Comparison of ENCODE assay signal across 25 mouse cellular contexts in the genomic region with DNA sequence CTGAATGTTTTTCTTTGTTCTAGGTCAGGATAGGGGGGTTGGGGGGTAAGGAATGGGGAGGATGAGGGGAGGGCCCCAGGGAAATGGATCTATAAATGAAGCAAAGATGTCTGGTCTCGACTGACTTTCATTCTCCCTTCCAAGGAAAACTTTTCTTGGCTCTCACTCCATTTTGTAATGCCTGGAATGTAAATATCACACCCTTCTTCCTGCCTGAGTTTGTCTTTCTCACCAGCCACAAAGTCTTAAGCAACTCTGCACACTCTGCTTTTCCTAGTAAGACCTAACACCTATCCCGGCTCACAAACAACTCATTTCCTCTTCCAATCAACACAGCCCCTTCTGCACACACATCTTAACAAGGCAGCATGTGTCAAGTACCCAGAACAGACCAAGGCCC. TPM values are rescaled to one million over a fixed set of nuclear protein-coding genes. Genes with fewer than 3 reads are reported as not detected.
A peak's percentile ranks its signal among the peaks of the same experiment; 100 is the strongest.
DNase-seq lines count a peak whose midpoint lies in the region; ATAC-seq and TF ChIP-seq lines count a peak whose summit lies in the region.
"Had no signal": no experiment of that assay in that cellular context is flagged by ENCODE, and none has a peak within 500 bp of the region (broad histone marks: within the 10 kb centered on the region; RNA-seq: fewer than 3 reads in every experiment).

No protein-coding gene starts in this region.

- H3K4me2 ChIP-seq in embryonic facial prominence, embryonic 14.5 days (ENCODE audit: low read depth, low read length) = no peak overlapping the region
- no peak overlapping the region for H3K4me2 ChIP-seq in kidney, postnatal 0 days (ENCODE audit: low read length)
- H3K4me2 ChIP-seq: hindbrain, embryonic 15.5 days; neural tube, embryonic 15.5 days had no signal

- H3K4me1 ChIP-seq in embryonic facial prominence, embryonic 14.5 days (ENCODE audit: control insufficient read depth, insufficient read depth, low read length) = peaks cover 32% of the 10 kb centered on the region
- H3K4me1 ChIP-seq in embryonic facial prominence, embryonic 10.5 days = peaks cover 43% of the 10 kb centered on the region
- H3K4me1 ChIP-seq in kidney, postnatal 0 days (replicated peaks; ENCODE audit: insufficient read depth, low read length) = peaks cover 5% of the 10 kb centered on the region; the same call in 1 of the 2 replicates

- no peak overlapping the region for H3K9ac ChIP-seq in embryonic facial prominence, embryonic 14.5 days (ENCODE audit: low read depth, low read length)
- H3K9ac ChIP-seq in kidney, postnatal 0 days (ENCODE audit: low read depth, low read length) = no peak overlapping the region
- H3K9ac ChIP-seq: hindbrain, embryonic 15.5 days; liver, embryonic 14.5 days; neural tube, embryonic 15.5 days had no signal

- H3K36me3 ChIP-seq in embryonic facial prominence, embryonic 14.5 days (ENCODE audit: control insufficient read depth, insufficient read depth, low read length) = no peaks in the 10 kb centered on the region
- no peaks in the 10 kb centered on the region for H3K36me3 ChIP-seq in embryonic facial prominence, embryonic 10.5 days (replicated peaks)
- H3K36me3 ChIP-seq in kidney, postnatal 0 days (ENCODE audit: insufficient read depth, low read length) = no peaks in the 10 kb centered on the region
- H3K36me3 ChIP-seq: G1E; hindbrain, embryonic 15.5 days; neural tube, embryonic 15.5 days had no signal

- H3K27me3 ChIP-seq in embryonic facial prominence, embryonic 14.5 days (replicated peaks; ENCODE audit: control insufficient read depth, insufficient read depth, low read length) = no peaks in the 10 kb centered on the region
- H3K27me3 ChIP-seq in embryonic facial prominence, embryonic 10.5 days (replicated peaks; ENCODE audit: low read depth, poor library complexity, severe bottlenecking) = no peaks in the 10 kb centered on the region
- H3K27me3 ChIP-seq in kidney, postnatal 0 days (ENCODE audit: insufficient read depth, low read length) = no peaks in the 10 kb centered on the region
- H3K27me3 ChIP-seq: hindbrain, embryonic 15.5 days; neural tube, embryonic 15.5 days had no signal

- no peaks in the 10 kb centered on the region for H3K9me3 ChIP-seq in embryonic facial prominence, embryonic 14.5 days (ENCODE audit: control insufficient read depth, low read length)
- H3K9me3 ChIP-seq in embryonic facial prominence, embryonic 10.5 days = no peaks in the 10 kb centered on the region
- H3K9me3 ChIP-seq in kidney, postnatal 0 days (replicated peaks; ENCODE audit: low read length) = no peaks in the 10 kb centered on the region
- H3K9me3 ChIP-seq: hindbrain, embryonic 15.5 days; neural tube, embryonic 15.5 days had no signal

- peak; percentile 82 for DNase-seq in embryonic facial prominence, embryonic 14.5 days (ENCODE audit: low spot score)
- no peak for DNase-seq in embryonic facial prominence, embryonic 10.5 days (ENCODE audit: low spot score)
- peak; percentile 57 for DNase-seq in kidney, postnatal 0 days (ENCODE audit: low spot score)
- DNase-seq in kidney, adult 8-10 months = no peak
- DNase-seq in lung, postnatal 14 days = peak; percentile 9
- no peak for DNase-seq in frontal cortex, adult 2 months (ENCODE audit: extremely low spot score in 1 of 2, low spot score in 1 of 2)
- DNase-seq in adrenal gland, postnatal 10 days = no peak
- DNase-seq in embryo, embryonic 11 days = no peak
- DNase-seq: cerebellum, postnatal 10 days; gastrocnemius, adult 2 months; heart, adult 11 months; kidney, adult 9 months; midbrain, embryonic 14.5 days; thymus, postnatal 25 days had no signal

- 28% methylated on average over 2 of the region's 2 CpGs for WGBS in embryonic facial prominence, embryonic 14.5 days
- 48% methylated on average over 2 of the region's 2 CpGs for WGBS in embryonic facial prominence, embryonic 10.5 days
- 14% methylated on average over 2 of the region's 2 CpGs for WGBS in kidney, postnatal 0 days

- no peak overlapping the region for H3K4me3 ChIP-seq in embryonic facial prominence, embryonic 14.5 days (ENCODE audit: low read depth, low read length)
- H3K4me3 ChIP-seq in embryonic facial prominence, embryonic 10.5 days = no peak overlapping the region
- H3K4me3 ChIP-seq in kidney, postnatal 0 days (replicated peaks; ENCODE audit: low read depth, low read length) = no peak overlapping the region
- H3K4me3 ChIP-seq: erythroblast, embryonic 14.5 days; gastrocnemius, adult 2 months; hindbrain, embryonic 15.5 days; myocyte; neural tube, embryonic 15.5 days had no signal

- no peak for ATAC-seq in embryonic facial prominence, embryonic 14.5 days (ENCODE audit: low read depth)
- no peak for ATAC-seq in kidney, postnatal 0 days (replicated peaks; ENCODE audit: low FRiP score, low read depth)
- ATAC-seq: CD4-positive, CD25-positive, alpha-beta regulatory T cell, adult 4 months; forebrain, embryonic 16.5 days had no signal

- no peak for TF ChIP-seq CTCF in kidney, postnatal 0 days (IDR thresholded peaks at IDR 0.05; ENCODE audit: low read depth)

- 0 out of 2 replicates have a peak overlapping the region, but pooled peaks have one; percentile 35 for H3K27ac ChIP-seq in embryonic facial prominence, embryonic 14.5 days (replicated peaks; ENCODE audit: low read depth, low read length)
- H3K27ac ChIP-seq in embryonic facial prominence, embryonic 10.5 days (replicated peaks) = no peak overlapping the region
- no peak overlapping the region for H3K27ac ChIP-seq in kidney, postnatal 0 days
- H3K27ac ChIP-seq: gastrocnemius, adult 2 months; hindbrain, embryonic 15.5 days; liver, embryonic 14.5 days; neural tube, embryonic 15.5 days had no signal

RNA-seq across cellular contexts. Expression of a gene that starts 20.2 kb away (rescaled TPM):
- not detected in 2 replicates for polyA plus RNA-seq in embryonic facial prominence, embryonic 14.5 days (2014; fragmentation: Nextera tagmentation; extraction: Ambion mirVana)
- polyA plus RNA-seq in embryonic facial prominence, embryonic 10.5 days (2016; fragmentation: Nextera tagmentation; extraction: Ambion mirVana) = not detected in 2 replicates
- not detected in 2 replicates for polyA plus RNA-seq in kidney, postnatal 0 days (2015; fragmentation: Nextera tagmentation; extraction: Ambion mirVana)
- not detected in 2 replicates for polyA plus RNA-seq in frontal cortex, adult 2 months (2012; rRNA removed)
- total RNA-seq in adrenal gland, postnatal 10 days (2021) = not detected
- total RNA-seq: G1E; gastrocnemius, adult 2 months; left cerebral cortex, postnatal 36 days; megakaryocyte progenitor cell, adult 5-6 weeks had no signal
- polyA plus RNA-seq: CD4-positive, CD25-positive, alpha-beta regulatory T cell, adult 4 months; erythroblast, embryonic 14.5 days; forebrain, embryonic 16.5 days; G1E; heart, postnatal 0 days; hindbrain, embryonic 15.5 days; liver, embryonic 14.5 days; midbrain, embryonic 14.5 days; myocyte; neural tube, embryonic 15.5 days had no signal

RNA-seq across cellular contexts. Expression of a gene that starts 25.0 kb away (rescaled TPM):
- 8.5 and 9.3 TPM in 2 replicates for polyA plus RNA-seq in embryonic facial prominence, embryonic 14.5 days (2014; fragmentation: Nextera tagmentation; extraction: Ambion mirVana)
- 2.7 and 3.4 TPM in 2 replicates for polyA plus RNA-seq in embryonic facial prominence, embryonic 10.5 days (2016; fragmentation: Nextera tagmentation; extraction: Ambion mirVana)
- 9.8 and 10.7 TPM in 2 replicates for polyA plus RNA-seq in kidney, postnatal 0 days (2015; fragmentation: Nextera tagmentation; extraction: Ambion mirVana)
- 20.3 and 21.5 TPM in 2 replicates for polyA plus RNA-seq in frontal cortex, adult 2 months (2012; rRNA removed)
- total RNA-seq in adrenal gland, postnatal 10 days (2021) = 10 to 100 TPM; 44.7 to 45.4 TPM
- total RNA-seq: megakaryocyte progenitor cell, adult 5-6 weeks had no signal
- polyA plus RNA-seq: erythroblast, embryonic 14.5 days; G1E; myocyte had no signal

Comparison
In these comparisons a context has a peak if more than half of its experiments do, and no peak if none do; other contexts are left out.
1. DNase-seq: peak in embryonic facial prominence, embryonic 14.5 days (single experiment), kidney, postnatal 0 days (single experiment) and lung, postnatal 14 days (single experiment); none in embryonic facial prominence, embryonic 10.5 days (single experiment), kidney, adult 8-10 months (0 of 2), frontal cortex, adult 2 months (0 of 2), adrenal gland, postnatal 10 days (single experiment) and embryo, embryonic 11 days (single experiment).